Mouse (Mus musculus) limb, embryonic 14.5 days (tissue): Measurements from ENCODE around the gene Noxred1. TPM values are rescaled to one million over a fixed set of nuclear protein-coding genes. Genes with fewer than 3 reads are reported as not detected.
A peak's percentile ranks its signal among the peaks of the same experiment; 100 is the strongest.
"Not testable (repeated sequence)": the region's sequence is repeated elsewhere in the genome, so short reads cannot be mapped to it uniquely, and the experiment has no call there.

Experiments
- ATAC-seq: fragments of 200-750 bp; cut with Nextera tagmentation; 2 replicates; pipeline ENCODE4 v1.8.0; 2017; ENCODE audit warnings: low read depth, moderate number of reproducible peaks, moderate TSS enrichment; ENCODE audit not compliant: low FRiP score
- DNase-seq: peaks from one replicate; pipeline ENCODE4 v3.0.0-alpha.2; 2015; ENCODE audit warnings: low spot score
- H3K27ac ChIP-seq: fragments of 300-500 bp; sonication (generic); replicated peaks from 2 replicates; pipeline ENCODE4 v1.5.1; 2014; ENCODE audit warnings: low read depth, mild to moderate bottlenecking, low read length, moderate library complexity, mixed read lengths
- H3K27me3 ChIP-seq: fragments of 300-500 bp; sonication (generic); 2 replicates; pipeline ENCODE4 v1.6.1; 2014; ENCODE audit warnings: low read length, mixed read lengths; ENCODE audit not compliant: control insufficient read depth, insufficient read depth
- H3K36me3 ChIP-seq: fragments of 300-500 bp; sonication (generic); 2 replicates; pipeline ENCODE4 v1.6.1; 2014; ENCODE audit warnings: mild to moderate bottlenecking, low read length, moderate library complexity, mixed read lengths; ENCODE audit not compliant: control insufficient read depth, insufficient read depth
- H3K4me1 ChIP-seq: fragments of 300-500 bp; sonication (generic); 2 replicates; pipeline ENCODE4 v1.6.1; 2014; ENCODE audit warnings: antibody characterized with exemption, low read length, mixed read lengths; ENCODE audit not compliant: control insufficient read depth, insufficient read depth
- H3K4me2 ChIP-seq: fragments of 300-500 bp; sonication (generic); replicated peaks from 2 replicates; pipeline ENCODE4 v1.6.1; 2014; ENCODE audit warnings: low read depth, mild to moderate bottlenecking, low read length, moderate library complexity; ENCODE audit not compliant: severe bottlenecking
- H3K4me3 ChIP-seq: fragments of 300-500 bp; sonication (generic); replicated peaks from 2 replicates; pipeline ENCODE4 v1.5.1; 2014; ENCODE audit warnings: low read length
- H3K9ac ChIP-seq: fragments of 300-500 bp; sonication (generic); 2 replicates; pipeline ENCODE4 v1.6.1; 2014; ENCODE audit warnings: mild to moderate bottlenecking, low read depth, low read length, moderate library complexity; ENCODE audit not compliant: severe bottlenecking
- H3K9me3 ChIP-seq: fragments of 300-500 bp; sonication (generic); 2 replicates; pipeline ENCODE4 v1.6.1; 2016; ENCODE audit warnings: low read length; ENCODE audit not compliant: control insufficient read depth
- POLR2A ChIP-seq: fragments of 200-500 bp; IDR thresholded peaks from 2 replicates; pipeline ENCODE4 v1.8.0; 2012; ENCODE audit warnings: inconsistent platforms, mild to moderate bottlenecking, moderate library complexity, borderline replicate concordance; ENCODE audit not compliant: insufficient read depth, insufficient read length; ENCODE audit errors: extremely low read depth
- WGBS: fragments of 180-500 bp; shearing (Covaris S2); extraction: QIAGEN DNeasy Blood & Tissue Kit; methylation state at CpG from one replicate; pipeline ENCODE4 v1.1.7; 2014; 5-methylcytosine and 5-hydroxymethylcytosine counted together
- polyA plus RNA-seq, 2 experiments: library from polyadenylated mRNA; depleted of rRNA in 1 of 2; stranded (reverse) in 1 of 2; unstranded in 1 of 2; fragments of >200 nt; fragmentation: Nextera tagmentation in 1 of 2; extraction: Ambion mirVana in 1 of 2; gene quantifications; 2 replicates each; pipeline versions ENCODE4 v1.2.1 to v1.2.3; 2012 to 2014

Gene Noxred1
- polyA plus RNA-seq, 2 experiments = 0.80 to 0.99 TPM

DNA sequence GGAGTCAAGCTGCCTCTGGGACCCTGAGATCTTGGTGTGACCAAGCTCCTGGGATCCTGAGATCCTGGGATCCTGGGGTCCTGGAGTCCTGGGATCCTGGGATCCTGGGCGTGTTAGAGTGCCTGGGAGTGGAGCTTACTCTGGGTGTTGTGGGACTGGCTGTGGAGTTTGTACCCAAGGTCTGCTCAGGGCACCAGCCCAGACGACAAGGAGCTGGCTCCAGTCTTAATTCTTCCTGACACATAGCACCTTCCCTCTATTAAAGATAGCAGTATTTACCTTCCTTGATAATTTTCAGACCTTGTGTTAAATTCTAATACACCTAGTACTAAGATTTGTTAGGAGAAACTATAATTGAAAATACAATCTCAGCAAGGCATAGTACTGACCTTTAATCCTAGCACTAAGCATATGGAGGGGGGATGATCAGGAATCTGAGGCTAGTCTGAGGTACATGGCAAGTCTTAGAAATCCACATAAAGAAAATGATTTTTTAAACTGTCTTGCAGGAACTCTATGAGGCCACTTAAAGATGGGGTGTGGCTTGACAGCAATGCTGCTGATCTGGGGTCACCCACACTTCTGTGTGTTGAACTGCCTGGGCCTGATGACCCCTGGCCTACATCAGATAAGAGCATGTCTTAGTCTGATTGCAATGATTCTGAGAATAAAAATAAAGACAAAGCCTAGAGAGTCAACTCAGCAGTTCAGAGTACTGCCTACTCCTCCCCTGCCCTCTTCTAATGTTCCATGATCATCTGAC lies 25.5 kb downstream of the Noxred1 start:
- Histone ChIP-seq H3K4me3 (no peak overlapping the region), H3K4me2 (no peak overlapping the region), H3K36me3 (no peaks in the 10 kb centered on the region), H3K4me1 (no peaks in the 10 kb centered on the region), H3K9me3 (no peaks in the 10 kb centered on the region), H3K9ac (no peak overlapping the region), H3K27ac (no peak overlapping the region), H3K27me3 (no peaks in the 10 kb centered on the region)
- TF ChIP-seq POLR2A = no peak
- no peak for ATAC-seq
- no peak for DNase-seq
- WGBS = 56% methylated on average over 2 of the region's 2 CpGs

DNA sequence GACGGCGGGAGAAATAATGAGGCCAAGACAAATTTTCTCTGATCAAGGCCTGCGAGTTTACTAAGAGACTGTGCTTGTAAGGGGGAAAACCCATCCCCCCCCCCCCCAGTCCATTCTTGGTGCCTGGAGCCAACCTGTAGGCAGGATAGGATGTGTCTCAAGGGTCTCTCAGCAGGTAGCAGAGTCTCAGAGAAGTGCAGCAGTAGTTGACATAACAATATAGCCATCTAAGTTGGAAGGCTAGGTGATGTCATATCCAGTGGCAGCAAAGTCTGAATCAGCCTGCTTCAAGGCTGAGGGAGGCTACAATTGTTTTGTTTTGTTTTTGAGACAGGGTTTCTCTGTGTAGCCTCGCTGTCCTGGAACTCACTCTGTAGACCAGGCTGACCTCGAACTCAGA lies 32.7 kb downstream of the Noxred1 start:
- ATAC-seq = not testable (repeated sequence)

DNA sequence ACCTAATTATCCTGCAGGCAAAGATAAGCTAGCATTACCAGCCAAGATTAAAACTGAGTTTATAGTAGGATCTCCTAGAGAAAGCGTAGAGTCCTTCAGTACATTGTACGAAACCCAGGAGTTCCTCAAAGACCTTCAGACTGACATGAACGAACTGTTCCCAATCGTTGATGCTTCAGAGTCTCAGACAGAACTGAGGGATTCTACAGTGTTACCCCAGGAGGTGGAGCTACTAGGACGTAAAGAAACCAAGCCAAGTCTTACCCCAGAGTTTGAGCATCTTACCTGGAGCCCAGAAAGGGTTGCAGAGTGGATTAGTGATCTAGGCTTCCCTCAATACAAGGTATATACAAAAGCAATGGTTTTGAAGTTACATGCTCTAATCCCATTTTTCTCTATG lies 36.8 kb downstream of the Noxred1 start:
- no peak overlapping the region for H3K27ac ChIP-seq
- no peak for TF ChIP-seq POLR2A
- DNase-seq = no peak
- no peak overlapping the region for H3K9ac ChIP-seq
- H3K4me2 ChIP-seq = no peak overlapping the region
- peaks cover 15% of the 10 kb centered on the region for H3K4me1 ChIP-seq
- no peaks in the 10 kb centered on the region for H3K27me3 ChIP-seq
- H3K4me3 ChIP-seq = no peak overlapping the region
- 70% methylated on average over 5 of the region's 5 CpGs for WGBS
- no peak for ATAC-seq
- H3K36me3 ChIP-seq = no peaks in the 10 kb centered on the region
- no peaks in the 10 kb centered on the region for H3K9me3 ChIP-seq

More for the DNA sequence above, 32.7 kb downstream of the Noxred1 start:
- not testable (repeated sequence) for H3K4me1 ChIP-seq, H3K9ac ChIP-seq, H3K4me3 ChIP-seq, DNase-seq, H3K4me2 ChIP-seq, H3K27me3 ChIP-seq, H3K9me3 ChIP-seq, H3K27ac ChIP-seq, H3K36me3 ChIP-seq
- 88% methylated on average over 5 of the region's 5 CpGs for WGBS

DNA sequence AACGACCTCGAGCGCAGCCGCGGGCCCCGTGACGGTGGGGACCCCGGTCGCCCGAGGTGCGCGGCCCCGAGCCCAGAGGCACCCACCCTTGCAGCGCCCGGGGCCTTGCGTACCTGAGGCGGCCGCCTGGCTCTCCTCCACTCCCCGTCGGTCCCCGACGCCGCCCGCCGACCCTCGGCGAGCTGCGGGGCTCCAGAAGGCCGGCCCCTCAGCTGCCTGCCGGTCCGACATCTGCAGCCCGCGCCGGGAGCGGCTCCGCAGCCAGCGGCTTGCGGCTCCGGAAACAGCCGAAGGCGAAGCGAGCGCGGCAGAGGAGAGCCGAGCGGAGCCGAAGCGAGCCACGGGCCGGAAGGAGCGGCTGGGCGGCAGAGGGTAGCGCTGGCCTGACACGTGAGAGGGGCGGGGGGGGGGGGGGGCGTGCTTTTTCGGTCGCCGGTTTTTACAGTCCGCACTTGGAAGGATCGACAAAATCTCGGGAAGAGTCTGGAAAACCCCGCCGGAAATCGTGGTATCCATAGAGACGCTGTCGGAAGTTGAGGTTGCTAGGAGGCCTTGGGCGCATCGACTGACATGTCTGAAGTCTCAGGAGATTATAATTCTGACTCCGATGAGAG lies 38.5 kb downstream of the Noxred1 start, which contains the start of gene Tmed8:
Gene Tmed8 (minus strand): TSS at position 482 of the 614 bp plus-strand sequence.
- no peak for TF ChIP-seq POLR2A
- ATAC-seq = peak; percentile 90
- under 1% methylated on average over 45 of the region's 70 CpGs for WGBS
- Histone ChIP-seq H3K9me3 (no peaks in the 10 kb centered on the region), H3K9ac (peak within 1 kb of the TSS; percentile 90), H3K4me3 (peak within 1 kb of the TSS; percentile 79), H3K4me2 (peak within 1 kb of the TSS; percentile 83), H3K4me1 (peaks cover 15% of the 10 kb centered on the region), H3K27ac (peak within 1 kb of the TSS; percentile 65), H3K36me3 (no peaks in the 10 kb centered on the region), H3K27me3 (no peaks in the 10 kb centered on the region)
- DNase-seq = peak; percentile 81

DNA sequence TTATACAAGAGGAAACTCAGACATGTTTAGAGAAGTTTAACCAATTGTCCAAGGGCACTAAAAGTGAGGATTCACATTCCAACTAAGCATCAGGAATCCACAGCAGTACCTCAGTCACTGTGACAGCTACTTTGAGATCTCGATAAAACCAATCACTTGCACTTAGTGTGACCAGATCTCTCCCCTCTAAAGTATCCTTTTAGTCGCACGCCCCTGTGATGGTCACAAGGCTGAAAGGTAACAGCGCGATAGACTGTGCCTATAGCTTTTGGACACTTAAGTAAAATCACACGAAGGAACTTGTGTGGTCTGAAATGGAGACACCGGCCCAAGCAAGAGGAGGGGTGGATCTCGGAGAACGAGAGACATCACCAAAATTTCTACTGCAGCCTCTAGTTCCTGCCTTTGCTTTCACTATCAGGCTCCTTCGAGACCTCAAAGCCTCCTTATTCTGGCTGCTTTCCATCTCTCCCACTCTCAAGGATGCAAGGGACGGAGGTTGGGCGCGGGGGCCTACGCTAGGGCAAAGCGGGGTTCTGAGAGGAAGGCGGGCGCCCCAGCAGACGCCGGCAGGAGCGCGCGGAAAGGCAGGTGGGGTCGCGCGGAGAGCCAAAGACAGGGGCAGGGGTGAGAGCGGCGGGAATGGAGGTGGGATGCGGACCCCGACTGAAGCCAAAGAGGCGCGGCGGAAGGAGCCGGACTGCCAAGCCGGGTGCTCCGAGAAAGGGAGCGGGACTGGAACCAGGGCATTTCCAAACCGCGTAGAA lies 39.1 kb downstream of the Noxred1 start, which contains the start of gene Samd15:
Gene Samd15 (plus strand): TSS at position 518 of the 767 bp plus-strand sequence.
- 2% methylated on average over 27 of the region's 38 CpGs for WGBS
- DNase-seq = peak; percentile 21
- TF ChIP-seq POLR2A = no peak
- H3K27ac ChIP-seq = peak within 1 kb of the TSS; percentile 65
- peak within 1 kb of the TSS; percentile 90 for H3K9ac ChIP-seq
- H3K36me3 ChIP-seq = no peaks in the 10 kb centered on the region
- peak; percentile 41; the same call in 1 of the 2 replicates for ATAC-seq
- peak within 1 kb of the TSS; percentile 83 for H3K4me2 ChIP-seq
- no peaks in the 10 kb centered on the region for H3K27me3 ChIP-seq
- H3K4me3 ChIP-seq = peak within 1 kb of the TSS; percentile 79
- H3K9me3 ChIP-seq = no peaks in the 10 kb centered on the region
- peaks cover 15% of the 10 kb centered on the region for H3K4me1 ChIP-seq
